Mouse (Mus musculus): ENCODE data around the gene Trdmt1. TPM values are rescaled to one million over a fixed set of nuclear protein-coding genes. Genes with fewer than 3 reads are reported as not detected.

Trdmt1 gene
- polyA plus RNA-seq, 1 experiment = 3.1 TPM

GRCm38 (mm10) chr2:13480744-13481143, 63.7 kb downstream of the Trdmt1 start:
- H3K27ac ChIP-seq (ENCODE audit: control insufficient read depth, insufficient read depth, low read depth, low read length, poor library complexity) = no peak overlapping the region
- H3K4me3 ChIP-seq (replicated peaks; ENCODE audit: control insufficient read depth, low read depth, low read length) = no peak overlapping the region
- 79% methylated on average over 2 of the region's 2 CpGs for WGBS
- no peaks in the 10 kb centered on the region for H3K4me1 ChIP-seq (ENCODE audit: control insufficient read depth, insufficient read depth, low read length)
- TF ChIP-seq POLR2A (IDR thresholded peaks at IDR 0.05; ENCODE audit: borderline replicate concordance, control insufficient read depth, low read depth, low read length) = no peak
- no peak for TF ChIP-seq CTCF (IDR thresholded peaks at IDR 0.05; ENCODE audit: control insufficient read depth, insufficient read depth, low read length)

GRCm38 (mm10) chr2:13479165-13479564, 65.3 kb downstream of the Trdmt1 start:
- WGBS = 87% methylated on average over 7 of the region's 7 CpGs
- Histone ChIP-seq H3K27ac (ENCODE audit: control insufficient read depth, insufficient read depth, low read depth, low read length, poor library complexity) (no peak overlapping the region), H3K4me1 (ENCODE audit: control insufficient read depth, insufficient read depth, low read length) (no peaks in the 10 kb centered on the region), H3K4me3 (replicated peaks; ENCODE audit: control insufficient read depth, low read depth, low read length) (no peak overlapping the region)
- TF ChIP-seq CTCF (IDR thresholded peaks at IDR 0.05; ENCODE audit: control insufficient read depth, insufficient read depth, low read length) = no peak
- no peak for TF ChIP-seq POLR2A (IDR thresholded peaks at IDR 0.05; ENCODE audit: borderline replicate concordance, control insufficient read depth, low read depth, low read length)

- 81% methylated on average over 3 of the region's 3 CpGs for WGBS
- Histone ChIP-seq H3K4me1 (ENCODE audit: control insufficient read depth, insufficient read depth, low read length) (no peaks in the 10 kb centered on the region), H3K4me3 (replicated peaks; ENCODE audit: control insufficient read depth, low read depth, low read length) (no peak overlapping the region), H3K27ac (ENCODE audit: control insufficient read depth, insufficient read depth, low read depth, low read length, poor library complexity) (no peak overlapping the region)
- TF ChIP-seq POLR2A (IDR thresholded peaks at IDR 0.05; ENCODE audit: borderline replicate concordance, control insufficient read depth, low read depth, low read length) = no peak
- no peak for TF ChIP-seq CTCF (IDR thresholded peaks at IDR 0.05; ENCODE audit: control insufficient read depth, insufficient read depth, low read length)
Measured at GRCm38 (mm10) chr2:13470108-13470507, 74.4 kb downstream of the Trdmt1 start.

DNA sequence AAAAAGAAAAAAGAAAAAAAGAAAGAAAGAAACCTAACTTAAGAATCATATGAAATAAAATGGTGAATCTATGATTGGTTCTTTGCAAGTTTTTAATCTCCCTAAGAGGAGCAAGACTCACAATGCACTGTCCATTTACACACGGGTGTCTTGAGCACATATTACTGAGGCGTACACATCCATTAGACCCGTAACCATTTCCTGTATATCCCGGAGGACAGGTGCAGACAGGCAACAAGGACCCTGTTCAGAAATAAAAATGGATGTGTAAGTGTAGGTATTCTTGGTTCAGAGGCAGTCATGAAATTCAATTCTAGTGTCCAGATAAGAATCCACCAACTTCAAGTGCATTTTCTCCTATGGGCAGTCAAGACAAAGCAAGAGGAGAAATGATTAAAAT, 74.8 kb downstream of the Trdmt1 start:
- Histone ChIP-seq H3K4me1 (ENCODE audit: control insufficient read depth, insufficient read depth, low read length) (no peaks in the 10 kb centered on the region), H3K4me3 (replicated peaks; ENCODE audit: control insufficient read depth, low read depth, low read length) (no peak overlapping the region), H3K27ac (ENCODE audit: control insufficient read depth, insufficient read depth, low read depth, low read length, poor library complexity) (no peak overlapping the region)
- WGBS = 81% methylated on average over 4 of the region's 4 CpGs
- TF ChIP-seq CTCF (IDR thresholded peaks at IDR 0.05; ENCODE audit: control insufficient read depth, insufficient read depth, low read length) (no peak), POLR2A (IDR thresholded peaks at IDR 0.05; ENCODE audit: borderline replicate concordance, control insufficient read depth, low read depth, low read length) (no peak)

DNA sequence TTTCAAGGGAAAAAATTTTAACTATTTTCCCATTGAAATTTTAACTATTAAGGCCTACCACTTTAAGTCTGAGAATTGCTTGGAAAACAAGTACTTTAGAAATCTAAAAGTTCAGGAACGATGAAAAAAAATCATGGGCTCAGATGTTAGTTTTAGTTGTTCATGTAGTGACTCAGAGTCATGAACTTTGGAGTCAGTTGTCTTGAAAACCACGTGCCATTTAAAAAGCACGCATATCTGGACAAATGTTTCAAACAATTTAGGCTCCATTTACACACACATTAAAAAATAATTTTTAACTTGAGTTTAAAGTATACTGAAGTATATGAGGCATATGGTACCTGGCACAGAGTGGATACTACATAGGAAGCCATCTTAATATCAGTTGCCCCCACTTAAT, 77.8 kb downstream of the Trdmt1 start:
- no peak overlapping the region for H3K4me3 ChIP-seq (replicated peaks; ENCODE audit: control insufficient read depth, low read depth, low read length)
- H3K27ac ChIP-seq (ENCODE audit: control insufficient read depth, insufficient read depth, low read depth, low read length, poor library complexity) = no peak overlapping the region
- TF ChIP-seq CTCF (IDR thresholded peaks at IDR 0.05; ENCODE audit: control insufficient read depth, insufficient read depth, low read length) (no peak), POLR2A (IDR thresholded peaks at IDR 0.05; ENCODE audit: borderline replicate concordance, control insufficient read depth, low read depth, low read length) (no peak)
- 88% methylated on average over 3 of the region's 3 CpGs for WGBS
- H3K4me1 ChIP-seq (ENCODE audit: control insufficient read depth, insufficient read depth, low read length) = no peaks in the 10 kb centered on the region

Other genes with a start within 250 kb of the Trdmt1 start
- gene Cubn, start 52.9 kb downstream of the Trdmt1 start, polyA plus RNA-seq (2011; ENCODE audit: insufficient read depth, insufficient read length, low replicate concordance, missing spikeins) = 0.30 TPM in 1 of 2 replicates, not detected in the other
- 52.5 and 238 TPM in 2 replicates for gene Vim, start 29.3 kb upstream of the Trdmt1 start, polyA plus RNA-seq (2011; ENCODE audit: insufficient read depth, insufficient read length, low replicate concordance, missing spikeins)
- gene St8sia6, start 249.4 kb upstream of the Trdmt1 start, polyA plus RNA-seq (2011; ENCODE audit: insufficient read depth, insufficient read length, low replicate concordance, missing spikeins) = 0.45 TPM in 1 of 2 replicates, not detected in the other

All from bone marrow, adult 2 months (tissue).